Mouse (Mus musculus) embryonic fibroblast, embryonic 13.5 days (primary cell): Measurements from ENCODE around the gene Fam76b.

Source experiments
- CTCF ChIP-seq: IDR thresholded peaks from 2 replicates; pipeline ENCODE4 v1.5.1; 2011; ENCODE audit warnings: mild to moderate bottlenecking, control low read depth, low read length, moderate library complexity, borderline replicate concordance; ENCODE audit not compliant: insufficient read depth
- POLR2A ChIP-seq: IDR thresholded peaks from 2 replicates; pipeline ENCODE4 v1.6.1; 2011; ENCODE audit warnings: low read depth, mild to moderate bottlenecking, control low read depth, low read length, moderate library complexity

- TF ChIP-seq POLR2A (no peak), CTCF (no peak)
These were observed 71.2 kb downstream of the Fam76b start for GRCm38 (mm10) chr9:13898510-13899305.
